Mouse (Mus musculus): ENCODE measurements around the gene Aim2.

DNA sequence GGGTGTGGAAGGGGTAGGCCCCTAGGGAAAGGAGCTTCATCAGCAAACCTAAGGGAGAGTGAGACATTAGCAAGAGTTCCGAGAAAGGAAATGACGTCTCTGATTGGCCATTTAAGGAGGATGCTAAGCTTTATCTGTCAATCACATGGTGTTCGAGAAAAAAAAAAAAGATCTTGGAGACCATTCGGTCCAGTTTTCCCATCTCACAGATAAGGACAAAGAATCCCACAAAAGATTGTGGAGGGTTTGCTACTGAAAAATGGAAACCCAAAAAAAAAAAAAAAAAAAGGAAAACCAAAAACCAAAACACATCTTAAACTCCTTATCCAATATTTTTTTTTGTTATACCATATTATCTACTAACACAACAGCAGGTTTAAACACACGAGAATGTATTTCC is 1.5 kb upstream of the Aim2 start:
- TF ChIP-seq POLR2A (IDR thresholded peaks at IDR 0.05; ENCODE audit: borderline replicate concordance, extremely low read depth, insufficient read depth, insufficient read length, poor library complexity, severe bottlenecking) (no peak), CTCF (IDR thresholded peaks at IDR 0.05; ENCODE audit: borderline replicate concordance, extremely low read depth, insufficient read depth, insufficient read length) (no peak)

Measured in brain, embryonic 14.5 days (tissue).